In the genomic region with DNA sequence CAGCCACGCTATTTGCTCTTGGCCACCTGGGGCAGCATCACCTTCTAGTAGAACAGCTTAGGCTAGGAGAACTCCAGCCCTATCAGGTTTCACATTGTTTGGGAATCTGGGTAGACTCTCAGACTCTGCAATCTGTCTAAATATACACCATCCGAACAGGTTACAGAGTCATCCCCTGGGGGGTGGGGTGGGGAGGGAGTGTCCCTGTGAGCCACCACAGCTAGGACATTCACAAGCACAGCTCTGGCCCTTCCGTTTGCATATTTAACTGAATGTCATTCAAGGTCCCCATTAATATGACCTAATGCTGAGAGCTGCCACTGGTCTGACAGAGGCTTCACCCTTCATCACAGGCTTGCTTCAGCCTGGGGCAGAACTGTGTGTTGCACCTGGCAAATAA, we compare ENCODE assay signal across 15 mouse cellular contexts.
DNase-seq lines count a peak whose midpoint lies in the region; ATAC-seq lines count a peak whose summit lies in the region.
"Had no signal": no experiment of that assay in that cellular context is flagged by ENCODE, and none has a peak within 500 bp of the region (broad histone marks: within the 10 kb centered on the region; RNA-seq: fewer than 3 reads in every experiment).

No protein-coding gene starts in this region.

- H3K4me1 ChIP-seq in heart, embryonic 11.5 days (ENCODE audit: control insufficient read depth, insufficient read depth, low read length), result peaks cover 11% of the 10 kb centered on the region; the same call in 1 of the 2 replicates
- H3K4me1 ChIP-seq in heart, embryonic 16.5 days (ENCODE audit: control insufficient read depth, insufficient read depth, low read length), result peaks cover 15% of the 10 kb centered on the region

- no peak for DNase-seq in heart, postnatal 25 days (ENCODE audit: low spot score)
- DNase-seq in 3T3-L1 (ENCODE audit: low read depth, low spot score) (peak; percentile 34), ZHBTc4 (ENCODE audit: low read depth, low spot score) (peak; percentile 38)
- DNase-seq in retina, embryonic 14.5 days (ENCODE audit: low spot score), result no peak
- no peak for DNase-seq in cerebellum, postnatal 4 days (ENCODE audit: low spot score in 2 of 2)
- no peak for DNase-seq in urinary bladder, adult 18-20 months (ENCODE audit: low spot score in 2 of 2)
- DNase-seq: cerebellum, adult 11-12 months; lung, postnatal 36 days; thymus, postnatal 14 days had no signal

- H3K36me3 ChIP-seq in heart, embryonic 11.5 days (ENCODE audit: control insufficient read depth, insufficient read depth, low read length), result no peaks in the 10 kb centered on the region
- H3K36me3 ChIP-seq in heart, embryonic 16.5 days (ENCODE audit: control insufficient read depth, insufficient read depth), result no peaks in the 10 kb centered on the region
- H3K36me3 ChIP-seq: forebrain, embryonic 12.5 days; intestine, embryonic 15.5 days; midbrain, embryonic 13.5 days had no signal

- no peak overlapping the region for H3K4me3 ChIP-seq in heart, embryonic 11.5 days (ENCODE audit: low read depth, low read length)
- no peak overlapping the region for H3K4me3 ChIP-seq in heart, embryonic 16.5 days (ENCODE audit: low read length)
- H3K4me3 ChIP-seq: forebrain, embryonic 12.5 days; intestine, embryonic 15.5 days; midbrain, embryonic 13.5 days had no signal

- H3K27ac ChIP-seq in heart, embryonic 11.5 days (ENCODE audit: low read depth, low read length), result no peak overlapping the region
- H3K27ac ChIP-seq in heart, embryonic 16.5 days (ENCODE audit: low read length), result peak overlapping the region; percentile 65
- H3K27ac ChIP-seq: forebrain, embryonic 12.5 days; intestine, embryonic 15.5 days; liver, embryonic 14.5 days; midbrain, embryonic 13.5 days had no signal

- WGBS in heart, embryonic 11.5 days (ENCODE audit: insufficient replicate concordance), result 15% methylated on average over 3 of the region's 3 CpGs
- WGBS in heart, embryonic 16.5 days, result 9% methylated on average over 3 of the region's 3 CpGs

- H3K27me3 ChIP-seq in heart, embryonic 11.5 days (ENCODE audit: control insufficient read depth, insufficient read depth, low read length), result peaks cover 28% of the 10 kb centered on the region
- H3K27me3 ChIP-seq in heart, embryonic 16.5 days (ENCODE audit: control insufficient read depth, insufficient read depth, low read length), result peaks cover 17% of the 10 kb centered on the region

- H3K9ac ChIP-seq in heart, embryonic 11.5 days (ENCODE audit: low read depth, low read length), result no peak overlapping the region
- H3K9ac ChIP-seq in heart, embryonic 16.5 days (ENCODE audit: low read length), result no peak overlapping the region
- H3K9ac ChIP-seq: forebrain, embryonic 12.5 days; intestine, embryonic 15.5 days; liver, embryonic 14.5 days; midbrain, embryonic 13.5 days had no signal

- H3K9me3 ChIP-seq in heart, embryonic 11.5 days (replicated peaks; ENCODE audit: control insufficient read depth, low read length), result no peaks in the 10 kb centered on the region
- no peaks in the 10 kb centered on the region for H3K9me3 ChIP-seq in heart, embryonic 16.5 days (replicated peaks; ENCODE audit: control insufficient read depth, low read length)
- H3K9me3 ChIP-seq: forebrain, embryonic 12.5 days; intestine, embryonic 15.5 days; midbrain, embryonic 13.5 days had no signal

- ATAC-seq in heart, embryonic 11.5 days (replicated peaks; ENCODE audit: insufficient number of reproducible peaks, low FRiP score, low TSS enrichment), result 0 out of 2 replicates have a peak, but pooled peaks have one; percentile 55
- ATAC-seq in heart, embryonic 16.5 days (replicated peaks; ENCODE audit: extremely low read depth, insufficient read depth, low FRiP score), result peak; percentile 76
- ATAC-seq: intestine, embryonic 15.5 days; midbrain, embryonic 13.5 days had no signal

- intact Hi-C loops in heart, postnatal 25 days (cut with DNase I), result no loop called here

- no peak overlapping the region for H3K4me2 ChIP-seq in heart, embryonic 11.5 days
- no peak overlapping the region for H3K4me2 ChIP-seq in heart, embryonic 16.5 days (ENCODE audit: low read depth, low read length)
- H3K4me2 ChIP-seq: forebrain, embryonic 12.5 days; intestine, embryonic 15.5 days; midbrain, embryonic 13.5 days had no signal

Comparison
In these comparisons a context has a peak if more than half of its experiments do, and no peak if none do; other contexts are left out.
1. DNase-seq: peak in 3T3-L1 (single experiment) and ZHBTc4 (single experiment); none in heart, postnatal 25 days (single experiment), retina, embryonic 14.5 days (single experiment), cerebellum, postnatal 4 days (0 of 2) and urinary bladder, adult 18-20 months (0 of 2).